Mouse (Mus musculus) CD4-positive helper T cell, adult 2 months (primary cell): ENCODE measurements around the gene Mmp9.

Experiments
- DNase-seq: peaks from one replicate; pipeline ENCODE4 v3.0.0-alpha.2; 2012; ENCODE audit warnings: low read depth, missing footprints, low spot score

Mmp9 gene

GRCm38 (mm10) chr2:164940140-164940830, at the start of gene Mmp9:
Mmp9 (plus strand) TSS chr2:164940780.
- DNase-seq, result no peak

GRCm38 (mm10) chr2:164891056-164891834, 49.3 kb upstream of the Mmp9 start:
- no peak for DNase-seq

- DNase-seq, result no peak
These were observed 48.5 kb upstream of the Mmp9 start for GRCm38 (mm10) chr2:164891908-164892695.

GRCm38 (mm10) chr2:164892696-164893216, 47.8 kb upstream of the Mmp9 start:
- DNase-seq, result no peak

- no peak for DNase-seq
These were observed 46.5 kb upstream of the Mmp9 start for GRCm38 (mm10) chr2:164894048-164894447.

GRCm38 (mm10) chr2:164894644-164895043, 45.9 kb upstream of the Mmp9 start:
- no peak for DNase-seq

GRCm38 (mm10) chr2:164895885-164896284, 44.7 kb upstream of the Mmp9 start:
- no peak for DNase-seq

- DNase-seq, result no peak
These were observed 42.6 kb upstream of the Mmp9 start for GRCm38 (mm10) chr2:164898008-164898407.

GRCm38 (mm10) chr2:164899034-164899433, 41.5 kb upstream of the Mmp9 start:
- no peak for DNase-seq

- DNase-seq, result peak; percentile 53
These were observed 40.7 kb upstream of the Mmp9 start for GRCm38 (mm10) chr2:164899723-164900459.

- DNase-seq, result no peak
These were observed 39.2 kb upstream of the Mmp9 start for GRCm38 (mm10) chr2:164901380-164901779.

GRCm38 (mm10) chr2:164903496-164903895, 37.1 kb upstream of the Mmp9 start:
- DNase-seq, result no peak

- peak; percentile 27 for DNase-seq
These were observed 34.5 kb upstream of the Mmp9 start for GRCm38 (mm10) chr2:164906071-164906470.

GRCm38 (mm10) chr2:164907511-164907910, 33.1 kb upstream of the Mmp9 start:
- DNase-seq, result no peak

GRCm38 (mm10) chr2:164908011-164908410, 32.6 kb upstream of the Mmp9 start:
- no peak for DNase-seq

GRCm38 (mm10) chr2:164909100-164909499, 31.5 kb upstream of the Mmp9 start:
- no peak for DNase-seq

GRCm38 (mm10) chr2:164909542-164909941, 31.0 kb upstream of the Mmp9 start:
- DNase-seq, result peak; percentile 31

GRCm38 (mm10) chr2:164910360-164911061, 30.1 kb upstream of the Mmp9 start:
- no peak for DNase-seq

- peak; percentile 94 for DNase-seq
These were observed 29.2 kb upstream of the Mmp9 start, which contains the start of gene Zfp335 for GRCm38 (mm10) chr2:164911086-164912048. Zfp335 (minus strand) TSS chr2:164911757.
